Mouse (Mus musculus): ENCODE results near the gene Carmil1. TPM values are rescaled to one million over a fixed set of nuclear protein-coding genes. Genes with fewer than 3 reads are reported as not detected.

The Carmil1 gene
- polyA plus RNA-seq, 1 experiment from 2014 or later: 5.5 TPM

- Histone ChIP-seq H3K36me3 (no peaks in the 10 kb centered on the region), H3K4me1 (replicated peaks) (0 out of 2 replicates have a peak, but pooled peaks cover 2% of the 10 kb centered on the region), H3K4me3 (replicated peaks) (no peak overlapping the region), H3K9me3 (replicated peaks) (no peaks in the 10 kb centered on the region), H3K4me2 (no peak overlapping the region), H3K9ac (no peak overlapping the region), H3K27me3 (peaks cover 18% of the 10 kb centered on the region; the same call in 1 of the 2 replicates), H3K27ac (no peak overlapping the region)
- ATAC-seq (ENCODE audit: low read depth): no peak
- 67% methylated on average over 1 of the region's 1 CpGs for WGBS (ENCODE audit: insufficient replicate concordance)
- no peak for DNase-seq
Measured at GRCm38 (mm10) chr13:24169658-24170057, 110.9 kb downstream of the Carmil1 start.

- H3K4me2 ChIP-seq: no peak overlapping the region
- DNase-seq (no peak), ATAC-seq (ENCODE audit: low read depth) (no peak)
- WGBS (ENCODE audit: insufficient replicate concordance): 91% methylated on average over 1 of the region's 1 CpGs
- H3K36me3 ChIP-seq: no peaks in the 10 kb centered on the region
- peaks cover 6% of the 10 kb centered on the region; the same call in 1 of the 2 replicates for H3K27me3 ChIP-seq
- no peak overlapping the region for H3K4me3 ChIP-seq (replicated peaks)
- peaks cover 51% of the 10 kb centered on the region for H3K4me1 ChIP-seq (replicated peaks)
- H3K9ac ChIP-seq: 0 out of 2 replicates have a peak overlapping the region, but pooled peaks have one; percentile 22
- H3K9me3 ChIP-seq (replicated peaks): no peaks in the 10 kb centered on the region
- peak overlapping the region; percentile 56; the same call in 1 of the 2 replicates for H3K27ac ChIP-seq
Measured at GRCm38 (mm10) chr13:24163368-24163767, 117.2 kb downstream of the Carmil1 start.

- peaks cover 68% of the 10 kb centered on the region for H3K4me1 ChIP-seq (replicated peaks)
Measured at GRCm38 (mm10) chr13:24161105-24161504, 119.5 kb downstream of the Carmil1 start.

GRCm38 (mm10) chr13:24159972-24160371 lies 120.6 kb downstream of the Carmil1 start:
- peak overlapping the region; percentile 75 for H3K9ac ChIP-seq
- ATAC-seq (ENCODE audit: low read depth) (peak; percentile 67), DNase-seq (no peak)
- peaks cover 72% of the 10 kb centered on the region for H3K4me1 ChIP-seq (replicated peaks)
- H3K9me3 ChIP-seq (replicated peaks): no peaks in the 10 kb centered on the region
- no peaks in the 10 kb centered on the region for H3K36me3 ChIP-seq
- peak overlapping the region; percentile 98 for H3K27ac ChIP-seq
- peak overlapping the region; percentile 64 for H3K4me2 ChIP-seq
- no peaks in the 10 kb centered on the region for H3K27me3 ChIP-seq
- WGBS (ENCODE audit: insufficient replicate concordance): 11% methylated on average over 4 of the region's 4 CpGs
- peak overlapping the region; percentile 21 for H3K4me3 ChIP-seq (replicated peaks)

More at GRCm38 (mm10) chr13:24161105-24161504, 119.5 kb downstream of the Carmil1 start:
- no peak overlapping the region for H3K4me3 ChIP-seq (replicated peaks)
- H3K27me3 ChIP-seq: no peaks in the 10 kb centered on the region
- ATAC-seq (ENCODE audit: low read depth) (0 out of 2 replicates have a peak, but pooled peaks have one; percentile 21), DNase-seq (peak; percentile 65)
- peak overlapping the region; percentile 13; the same call in 1 of the 2 replicates for H3K4me2 ChIP-seq
- WGBS (ENCODE audit: insufficient replicate concordance): 55% methylated on average over 4 of the region's 4 CpGs
- H3K27ac ChIP-seq: peak overlapping the region; percentile 98
- no peaks in the 10 kb centered on the region for H3K9me3 ChIP-seq (replicated peaks)
- H3K36me3 ChIP-seq: no peaks in the 10 kb centered on the region
- H3K9ac ChIP-seq: peak overlapping the region; percentile 75; the same call in 1 of the 2 replicates

- Histone ChIP-seq H3K4me1 (replicated peaks) (peaks cover 78% of the 10 kb centered on the region), H3K27ac (peak overlapping the region; percentile 98), H3K36me3 (no peaks in the 10 kb centered on the region), H3K9me3 (replicated peaks) (no peaks in the 10 kb centered on the region), H3K4me2 (peak overlapping the region; percentile 64), H3K27me3 (no peaks in the 10 kb centered on the region), H3K4me3 (replicated peaks) (peak overlapping the region; percentile 21), H3K9ac (peak overlapping the region; percentile 75)
- DNase-seq (peak; percentile 82), ATAC-seq (ENCODE audit: low read depth) (peak; percentile 98)
- WGBS (ENCODE audit: insufficient replicate concordance): 19% methylated on average over 8 of the region's 8 CpGs
Measured at GRCm38 (mm10) chr13:24159190-24159965, 121.2 kb downstream of the Carmil1 start.

- Histone ChIP-seq H3K4me1 (replicated peaks) (peaks cover 81% of the 10 kb centered on the region), H3K27ac (peak overlapping the region; percentile 98)
Measured at GRCm38 (mm10) chr13:24157560-24158011, 123.0 kb downstream of the Carmil1 start.

GRCm38 (mm10) chr13:24155190-24155589 lies 125.4 kb downstream of the Carmil1 start:
- Histone ChIP-seq H3K36me3 (no peaks in the 10 kb centered on the region), H3K27me3 (no peaks in the 10 kb centered on the region), H3K4me2 (no peak overlapping the region), H3K9ac (no peak overlapping the region), H3K9me3 (replicated peaks) (no peaks in the 10 kb centered on the region), H3K27ac (no peak overlapping the region), H3K4me3 (replicated peaks) (no peak overlapping the region), H3K4me1 (replicated peaks) (peaks cover 62% of the 10 kb centered on the region)
- no peak for DNase-seq
- 45% methylated on average over 6 of the region's 6 CpGs for WGBS (ENCODE audit: insufficient replicate concordance)
- ATAC-seq (ENCODE audit: low read depth): no peak

More at GRCm38 (mm10) chr13:24157560-24158011, 123.0 kb downstream of the Carmil1 start:
- Histone ChIP-seq H3K9ac (no peak overlapping the region), H3K27me3 (no peaks in the 10 kb centered on the region), H3K9me3 (replicated peaks) (no peaks in the 10 kb centered on the region), H3K36me3 (no peaks in the 10 kb centered on the region), H3K4me2 (no peak overlapping the region), H3K4me3 (replicated peaks) (no peak overlapping the region)
- DNase-seq (no peak), ATAC-seq (ENCODE audit: low read depth) (no peak)
- 75% methylated on average over 10 of the region's 10 CpGs for WGBS (ENCODE audit: insufficient replicate concordance)

GRCm38 (mm10) chr13:24154281-24155061 lies 126.1 kb downstream of the Carmil1 start:
- Histone ChIP-seq H3K4me1 (replicated peaks) (peaks cover 57% of the 10 kb centered on the region), H3K4me2 (no peak overlapping the region), H3K27me3 (no peaks in the 10 kb centered on the region), H3K9me3 (replicated peaks) (no peaks in the 10 kb centered on the region), H3K36me3 (no peaks in the 10 kb centered on the region), H3K27ac (peak overlapping the region; percentile 1; the same call in 1 of the 2 replicates), H3K4me3 (replicated peaks) (no peak overlapping the region), H3K9ac (no peak overlapping the region)
- DNase-seq (no peak), ATAC-seq (ENCODE audit: low read depth) (no peak)
- 35% methylated on average over 10 of the region's 10 CpGs for WGBS (ENCODE audit: insufficient replicate concordance)

GRCm38 (mm10) chr13:24152610-24153009 lies 128.0 kb downstream of the Carmil1 start:
- H3K9me3 ChIP-seq (replicated peaks): no peaks in the 10 kb centered on the region
- DNase-seq: no peak
- H3K4me3 ChIP-seq (replicated peaks): no peak overlapping the region
- H3K4me1 ChIP-seq (replicated peaks): peaks cover 38% of the 10 kb centered on the region
- WGBS (ENCODE audit: insufficient replicate concordance): 44% methylated on average over 7 of the region's 7 CpGs
- H3K36me3 ChIP-seq: no peaks in the 10 kb centered on the region
- no peaks in the 10 kb centered on the region for H3K27me3 ChIP-seq
- no peak overlapping the region for H3K9ac ChIP-seq
- no peak overlapping the region for H3K4me2 ChIP-seq
- no peak for ATAC-seq (ENCODE audit: low read depth)
- H3K27ac ChIP-seq: no peak overlapping the region

GRCm38 (mm10) chr13:24151335-24151734 lies 129.3 kb downstream of the Carmil1 start:
- no peak overlapping the region for H3K27ac ChIP-seq
- DNase-seq: no peak
- H3K4me3 ChIP-seq (replicated peaks): no peak overlapping the region
- peaks cover 29% of the 10 kb centered on the region for H3K4me1 ChIP-seq (replicated peaks)
- H3K9ac ChIP-seq: no peak overlapping the region
- H3K9me3 ChIP-seq (replicated peaks): no peaks in the 10 kb centered on the region
- no peaks in the 10 kb centered on the region for H3K27me3 ChIP-seq
- no peak overlapping the region for H3K4me2 ChIP-seq
- no peaks in the 10 kb centered on the region for H3K36me3 ChIP-seq
- WGBS (ENCODE audit: insufficient replicate concordance): 83% methylated on average over 6 of the region's 6 CpGs
- ATAC-seq (ENCODE audit: low read depth): no peak

- Histone ChIP-seq H3K9me3 (replicated peaks) (no peaks in the 10 kb centered on the region), H3K4me1 (replicated peaks) (peaks cover 12% of the 10 kb centered on the region), H3K36me3 (no peaks in the 10 kb centered on the region), H3K4me3 (replicated peaks) (no peak overlapping the region), H3K27ac (no peak overlapping the region), H3K4me2 (no peak overlapping the region), H3K27me3 (peaks cover 2% of the 10 kb centered on the region; the same call in 1 of the 2 replicates), H3K9ac (no peak overlapping the region)
- ATAC-seq (ENCODE audit: low read depth) (no peak), DNase-seq (no peak)
- 40% methylated on average over 1 of the region's 1 CpGs for WGBS (ENCODE audit: insufficient replicate concordance)
Measured at GRCm38 (mm10) chr13:24148549-24148948, 132.0 kb downstream of the Carmil1 start.
